Mouse (Mus musculus): Measurements from ENCODE around the gene Vps29.

GRCm38 (mm10) chr5:122312942-122313684 lies 41.1 kb upstream of the Vps29 start:
- TF ChIP-seq CHD2 (IDR thresholded peaks at IDR 0.05; ENCODE audit: low read depth, low read length): no peak
- TF ChIP-seq ZNF384 (IDR thresholded peaks at IDR 0.05; ENCODE audit: low read depth, low read length): no peak

Measured in ES-E14 (cell line).